Mouse (Mus musculus): ENCODE data around the gene Gm20388.

- no peak for TF ChIP-seq CTCF (IDR thresholded peaks at IDR 0.05; ENCODE audit: control insufficient read depth, insufficient read depth, low read length)
- no peak for TF ChIP-seq POLR2A (IDR thresholded peaks at IDR 0.05; ENCODE audit: borderline replicate concordance, control insufficient read depth, low read depth, low read length)
Observed at GRCm38 (mm10) chr8:120500701-120501261, 590.1 kb downstream of the Gm20388 start.

Data from bone marrow, adult 2 months (tissue).